Mouse (Mus musculus) kidney, adult 8-10 months (tissue): ENCODE results near the gene Stk38.
"Not testable (repeated sequence)": the region's sequence is repeated elsewhere in the genome, so short reads cannot be mapped to it uniquely, and the experiment has no call there.

Source experiments
- DNase-seq, 2 experiments: peaks; one replicate each; pipeline ENCODE4 v3.0.0; 2022

Gene Stk38

DNA sequence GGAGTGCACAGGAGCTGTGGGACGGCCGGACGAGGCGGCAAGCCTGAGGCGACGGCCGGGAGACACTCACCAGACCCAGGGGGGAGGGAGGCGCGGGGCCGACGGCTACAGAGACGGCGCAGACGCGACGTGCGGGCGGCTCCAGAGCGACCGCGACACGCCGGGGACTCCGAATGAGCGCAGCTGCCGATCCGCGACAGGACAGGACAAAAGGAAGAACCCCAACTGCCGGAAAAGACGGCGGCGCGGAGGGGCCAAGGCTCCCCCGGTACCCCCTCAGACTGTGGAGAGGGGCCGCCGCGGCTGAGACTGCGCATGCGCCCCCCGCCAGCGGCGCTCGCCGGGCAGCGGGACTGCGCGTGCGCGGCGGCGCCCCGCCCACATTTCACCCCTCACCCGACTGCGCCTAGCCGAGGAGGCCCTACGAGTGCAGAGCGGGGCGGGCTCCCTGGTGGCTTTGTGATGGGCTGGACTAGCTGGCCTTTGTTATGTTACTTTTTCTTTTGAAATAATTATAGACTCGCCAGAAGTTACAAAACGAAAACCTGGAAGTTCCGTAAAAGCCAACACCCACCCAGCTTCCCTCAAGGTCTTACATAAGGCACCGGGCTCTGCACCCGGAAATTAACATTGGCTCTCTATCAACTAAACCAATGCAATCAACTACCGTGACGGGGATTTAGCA lies at the start of gene Stk38:
TSS of gene Stk38 (minus strand) at position 355 of the 685 bp plus-strand sequence.
- peak; percentile 90 for DNase-seq

DNA sequence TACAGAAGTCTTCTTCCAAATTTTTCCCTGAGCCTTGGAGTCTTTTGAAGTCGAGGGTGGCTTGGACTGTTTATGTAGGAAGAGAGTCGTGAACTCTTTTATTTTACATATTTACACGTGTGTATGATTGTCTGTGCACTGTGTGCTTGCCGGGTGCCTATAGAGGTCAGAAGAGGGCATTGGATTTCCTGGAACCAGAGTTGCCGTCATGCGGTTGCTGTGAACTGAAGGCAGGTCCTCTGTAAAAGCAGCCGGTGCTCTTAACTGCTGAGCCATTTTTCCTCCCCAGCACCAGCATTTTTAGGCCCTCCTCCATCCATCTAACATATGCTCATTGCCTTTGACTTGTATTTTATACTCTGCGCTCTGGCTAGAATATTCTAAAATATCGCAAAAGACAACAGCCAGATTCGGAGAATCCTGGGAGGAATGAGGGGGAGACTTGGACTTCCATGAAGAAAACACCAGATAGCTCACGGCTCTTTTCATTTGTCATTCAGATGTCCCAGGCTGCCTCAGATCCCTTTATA lies 49.6 kb upstream of the Stk38 start:
- no peak for DNase-seq

DNA sequence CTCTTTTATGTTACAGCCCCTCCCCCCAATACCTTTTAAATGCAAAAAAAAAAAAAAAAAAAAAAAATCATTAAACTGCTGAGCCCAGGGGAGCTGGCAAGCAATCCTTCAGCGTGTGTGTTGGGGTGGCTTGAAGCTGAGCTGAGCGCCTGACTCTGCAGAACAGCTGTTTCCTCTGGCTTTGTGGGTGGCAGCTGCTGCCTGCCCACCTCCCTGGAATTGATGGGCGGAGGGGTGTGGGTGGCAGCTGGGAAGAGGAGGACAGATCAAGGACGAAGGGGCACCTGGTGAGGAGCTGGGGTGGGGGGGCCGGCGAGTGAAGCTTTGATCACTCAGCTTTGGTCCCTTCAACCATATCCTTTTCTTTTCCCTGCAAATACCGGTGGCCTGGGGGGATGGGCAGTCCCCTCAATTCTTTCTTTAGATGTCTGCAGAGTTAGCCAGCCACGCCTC lies 48.9 kb upstream of the Stk38 start:
- no peak for DNase-seq

- no peak for DNase-seq
Observed at GRCm38 (mm10) chr17:29056207-29056606, 48.4 kb upstream of the Stk38 start.

DNA sequence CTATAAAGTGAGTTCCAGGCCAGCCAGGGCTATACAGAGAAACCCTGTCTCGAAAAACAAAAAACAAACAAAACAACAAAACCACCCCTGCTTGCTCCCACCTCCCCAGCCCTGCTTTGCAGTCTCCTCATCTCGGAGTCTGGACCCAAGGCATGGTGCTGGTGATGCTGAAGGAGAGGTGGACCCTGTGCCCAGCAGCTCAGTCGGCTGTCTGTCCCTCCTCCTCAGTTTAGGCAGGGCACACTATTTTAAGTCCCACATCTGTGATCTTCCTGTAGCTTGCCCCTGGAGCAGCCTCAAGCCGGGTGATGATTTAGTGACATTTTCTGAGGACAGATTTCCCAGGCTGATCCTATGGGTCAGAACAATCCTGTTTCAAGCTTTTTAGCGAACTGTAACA lies 47.8 kb upstream of the Stk38 start:
- DNase-seq = no peak

GRCm38 (mm10) chr17:29054429-29054828 lies 46.6 kb upstream of the Stk38 start:
- no peak for DNase-seq

GRCm38 (mm10) chr17:29053841-29054240 lies 46.0 kb upstream of the Stk38 start:
- DNase-seq = peak; percentile 47 to 60

DNA sequence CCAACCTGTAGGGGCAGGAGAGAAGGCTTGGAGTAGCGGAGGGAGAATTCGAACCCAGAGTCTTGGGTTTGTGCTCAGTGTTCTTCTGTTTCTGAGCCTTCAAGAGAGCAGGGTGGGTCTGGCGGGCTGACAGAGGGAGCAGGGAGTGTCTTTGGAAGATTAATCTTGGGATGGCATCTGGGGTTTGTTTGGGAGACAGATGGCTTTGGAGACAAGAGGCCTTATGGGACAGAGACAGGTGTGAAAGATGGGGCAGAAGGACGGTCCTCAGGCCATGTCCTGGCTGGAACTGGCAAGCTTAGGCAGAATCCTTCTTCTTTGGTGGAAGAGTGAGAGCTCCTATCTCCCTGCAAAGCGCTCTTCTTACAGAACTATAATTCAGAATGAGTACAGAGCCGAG lies 45.3 kb upstream of the Stk38 start:
- no peak for DNase-seq

GRCm38 (mm10) chr17:29050791-29051190 lies 43.0 kb upstream of the Stk38 start:
- DNase-seq = no peak

- no peak for DNase-seq
Observed at GRCm38 (mm10) chr17:29049923-29050322, 42.1 kb upstream of the Stk38 start.

DNA sequence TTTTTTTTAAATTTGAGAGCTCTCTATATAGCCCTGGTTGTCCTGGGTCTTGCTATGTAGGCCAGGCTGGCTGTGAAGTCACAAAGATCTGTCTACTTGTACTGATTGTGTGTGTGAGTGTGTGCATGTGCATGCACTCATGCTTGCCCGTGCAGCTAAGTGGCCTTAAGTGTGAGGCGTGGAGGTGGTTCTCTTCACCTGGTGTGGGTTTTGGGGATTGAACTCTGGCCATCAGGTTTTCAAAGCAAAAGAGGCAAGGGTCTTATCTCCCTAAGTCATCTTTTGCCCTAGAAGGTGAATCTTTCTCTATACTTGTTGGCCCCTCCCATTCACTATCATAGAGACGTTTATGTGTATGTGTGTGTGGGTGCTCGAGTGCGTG lies 41.7 kb upstream of the Stk38 start:
- no peak for DNase-seq

DNA sequence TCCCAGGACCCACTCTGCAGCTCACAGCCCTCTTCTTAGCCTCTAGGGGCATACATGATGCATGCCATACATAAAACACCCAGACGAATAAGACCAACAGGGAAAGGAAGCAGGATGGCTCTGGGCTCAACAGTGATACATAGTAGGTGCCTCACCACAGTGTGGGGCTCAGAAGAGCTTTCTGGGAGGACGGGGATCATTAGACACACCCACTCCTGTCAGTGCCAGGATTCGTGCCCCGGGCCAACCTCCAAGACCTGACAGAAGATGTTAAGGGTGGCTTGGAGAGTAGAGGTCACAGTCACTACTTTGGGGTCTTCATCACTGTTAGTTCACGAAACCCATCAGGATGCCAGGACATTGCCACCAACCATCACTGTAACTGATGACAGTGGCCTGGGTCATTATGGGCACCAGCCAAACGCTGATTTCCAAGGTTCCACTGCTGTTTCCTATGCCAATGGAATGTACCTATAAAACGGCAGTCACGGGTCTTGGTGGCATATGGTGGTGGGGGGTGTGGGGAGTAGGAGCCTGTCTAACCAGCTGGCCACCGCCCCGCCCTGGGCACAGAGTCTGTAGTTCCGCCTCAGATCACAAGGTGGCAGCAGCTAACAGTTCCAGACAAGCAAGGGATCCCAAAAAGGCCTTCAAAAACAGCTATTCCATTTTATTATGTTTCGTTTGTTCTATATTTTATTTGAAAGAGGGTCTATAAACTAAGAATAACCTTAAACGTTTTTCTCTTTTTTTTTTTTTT lies 41.1 kb upstream of the Stk38 start:
- peak; percentile 64 to 86 for DNase-seq

GRCm38 (mm10) chr17:29047697-29048514 lies 40.1 kb upstream of the Stk38 start:
- no peak for DNase-seq

DNA sequence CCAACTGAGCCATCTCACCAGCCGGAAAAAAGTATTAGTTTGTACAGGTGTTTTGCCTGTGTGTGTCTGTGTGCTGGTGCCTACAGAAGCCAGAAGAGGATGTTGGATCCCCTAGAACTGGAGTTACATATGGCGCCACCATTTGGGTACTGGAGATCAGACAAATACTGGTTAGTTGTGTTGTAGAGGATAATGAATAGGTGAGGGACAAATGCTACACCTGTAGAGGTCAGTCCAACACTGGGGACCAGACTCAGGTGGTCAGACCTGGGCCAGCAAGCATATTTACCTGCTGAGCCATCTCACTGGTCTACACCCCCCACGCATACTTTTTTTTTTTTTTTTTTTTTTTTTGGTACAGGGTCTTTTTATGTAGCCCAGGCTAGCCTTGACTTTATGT lies 39.1 kb upstream of the Stk38 start:
- no peak for DNase-seq

DNA sequence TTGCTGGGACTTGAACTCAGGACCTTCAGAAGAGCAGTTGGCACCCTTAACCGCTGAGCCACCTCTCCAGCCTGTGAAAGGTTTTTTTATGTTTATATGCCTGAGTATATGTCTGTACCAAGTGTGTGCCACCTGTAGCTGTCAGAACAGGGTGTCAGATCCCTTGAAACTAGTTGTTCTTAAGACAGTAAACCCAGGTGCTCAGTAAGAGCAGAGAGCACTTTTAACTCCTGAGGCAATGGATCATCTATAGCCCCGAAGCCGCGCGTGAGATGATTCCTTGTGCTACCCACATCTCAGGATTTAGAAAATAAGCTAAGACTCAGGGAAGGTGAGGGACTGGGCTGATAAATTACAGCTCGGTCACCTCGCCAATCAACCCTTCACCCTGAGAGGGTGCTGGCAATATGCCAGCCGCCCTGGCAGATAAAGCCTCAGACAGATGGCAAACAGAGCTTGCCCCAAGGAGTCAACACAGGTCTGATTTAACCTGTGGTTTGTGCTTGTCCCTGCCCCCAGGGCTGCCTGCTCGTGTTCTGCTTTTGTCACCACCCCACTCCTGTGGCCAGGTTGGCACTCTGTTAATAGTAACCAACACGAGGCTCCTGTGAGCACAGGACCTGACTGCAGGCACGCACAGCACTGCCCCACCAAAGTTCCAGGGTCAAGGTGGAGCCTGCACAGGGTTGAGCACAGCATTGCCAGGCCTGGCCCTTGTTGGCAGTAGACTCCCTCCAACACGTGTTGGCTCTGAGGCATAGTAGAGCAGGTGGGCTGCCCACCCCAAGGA lies 38.1 kb upstream of the Stk38 start:
- peak; percentile 81 to 86 for DNase-seq

DNA sequence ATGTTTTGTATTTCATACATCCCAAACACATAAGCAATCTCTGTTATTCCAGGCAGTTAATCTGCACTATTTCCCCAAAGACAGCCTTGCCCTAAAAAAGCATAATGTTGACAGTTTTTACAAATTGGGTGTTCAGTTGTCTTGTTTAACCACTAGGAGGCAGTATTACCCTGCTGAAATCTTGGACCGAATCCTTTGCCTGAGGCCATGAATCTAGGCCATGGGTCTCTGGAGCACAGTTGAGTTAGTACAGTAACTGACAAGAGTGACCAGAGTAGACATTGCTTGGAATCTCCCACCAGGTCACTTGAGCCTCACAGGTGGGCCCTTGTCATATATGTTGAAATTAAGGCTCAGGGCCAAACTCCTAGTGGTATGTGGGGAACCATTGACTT lies 37.1 kb upstream of the Stk38 start:
- no peak for DNase-seq

DNA sequence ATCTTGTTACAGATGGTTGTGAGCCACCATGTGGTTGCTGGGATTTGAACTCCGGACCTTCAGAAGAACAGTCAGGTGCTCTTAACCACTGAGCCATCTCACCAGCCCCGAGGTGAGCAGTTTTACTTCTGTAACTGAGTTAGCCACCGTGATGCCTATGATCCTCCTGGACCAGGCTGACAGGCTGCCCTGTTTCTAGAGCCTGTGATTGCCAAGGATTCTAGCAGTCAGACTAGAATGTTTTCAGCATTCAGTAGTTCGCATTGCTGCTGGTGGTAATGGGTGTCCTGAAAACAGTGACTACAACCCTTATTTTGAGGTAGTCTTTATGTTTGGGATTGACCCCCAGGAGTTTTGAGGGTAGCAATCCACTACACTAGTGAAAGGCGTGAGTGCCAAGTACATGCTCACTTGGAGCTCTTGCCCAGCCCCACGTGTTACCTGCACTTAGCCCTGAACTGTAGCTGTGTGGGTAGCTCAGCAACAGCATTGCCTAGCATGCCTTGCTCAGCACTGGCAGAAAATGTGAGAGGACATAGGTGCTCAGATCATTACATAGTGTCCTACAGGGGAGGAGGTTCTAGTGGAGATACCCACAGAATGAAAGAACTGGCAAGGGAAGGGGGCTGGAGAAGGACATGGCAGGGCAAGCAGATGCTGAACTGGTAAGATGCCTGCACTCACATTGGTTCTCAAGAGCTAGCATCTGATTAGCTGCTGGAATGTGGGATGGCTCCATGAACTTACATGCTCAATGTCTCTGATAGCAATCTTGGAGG lies 36.5 kb upstream of the Stk38 start:
- no peak for DNase-seq

DNA sequence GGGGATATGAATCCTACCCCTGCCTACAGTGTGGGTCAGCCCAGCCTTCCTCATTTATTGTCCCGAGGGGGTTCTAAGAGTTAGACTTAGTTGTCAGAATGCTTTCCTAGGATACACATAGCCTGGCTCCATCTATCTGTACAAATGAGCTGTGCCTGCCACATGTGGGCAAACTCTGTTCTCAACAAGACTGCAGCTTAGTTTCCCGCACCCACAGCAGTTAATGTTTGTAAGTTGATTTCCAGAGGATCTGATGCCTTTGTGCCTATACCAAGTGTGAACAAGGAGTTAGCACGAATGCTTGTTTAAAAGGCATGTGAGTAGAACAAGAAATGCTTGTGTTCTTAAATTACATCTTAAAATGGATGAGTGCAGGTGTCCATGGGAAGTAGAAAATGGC lies 35.8 kb upstream of the Stk38 start:
- no peak for DNase-seq

DNA sequence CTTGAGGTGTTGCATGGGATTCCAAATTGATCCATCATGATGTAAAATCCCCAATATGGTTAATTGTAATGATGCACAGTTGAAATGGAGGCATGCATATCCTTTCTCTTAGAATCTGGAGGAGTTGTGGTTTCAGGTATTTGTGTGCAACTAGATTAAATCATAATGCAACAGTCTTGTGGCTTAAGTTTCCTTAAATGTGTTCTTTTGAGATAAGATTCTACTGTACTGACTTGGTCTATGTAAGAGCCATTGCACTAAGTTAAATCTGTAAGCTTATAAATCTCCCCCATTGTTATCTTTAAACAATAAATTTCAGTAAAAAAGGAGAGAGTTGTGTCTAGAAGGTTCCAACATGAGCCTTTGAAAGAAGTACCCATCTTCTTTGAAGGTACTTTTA lies 34.8 kb upstream of the Stk38 start:
- DNase-seq = no peak

DNA sequence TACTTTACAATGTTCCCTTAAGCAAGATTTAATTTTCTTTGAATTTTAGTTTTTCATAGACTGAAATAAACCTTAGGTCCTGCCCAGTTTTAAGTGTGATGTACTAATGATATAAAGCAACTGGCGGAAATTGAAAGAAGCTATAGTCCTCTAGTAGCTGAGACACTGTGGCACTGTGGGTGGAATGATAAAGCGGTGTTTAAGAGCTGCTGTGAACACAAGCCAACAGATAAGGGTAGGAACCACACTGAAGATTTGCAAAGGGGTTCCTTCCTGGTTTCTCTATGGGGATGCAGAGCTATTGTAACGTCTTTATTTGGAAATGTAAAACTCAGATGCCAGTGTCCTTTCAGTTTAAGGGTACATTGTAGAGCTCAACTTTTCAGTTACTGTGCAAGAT lies 33.8 kb upstream of the Stk38 start:
- DNase-seq = not testable (repeated sequence)

- DNase-seq = peak in 1 of 2 experiments; percentile 41
Observed at GRCm38 (mm10) chr17:29039351-29039750, 31.6 kb upstream of the Stk38 start.

DNA sequence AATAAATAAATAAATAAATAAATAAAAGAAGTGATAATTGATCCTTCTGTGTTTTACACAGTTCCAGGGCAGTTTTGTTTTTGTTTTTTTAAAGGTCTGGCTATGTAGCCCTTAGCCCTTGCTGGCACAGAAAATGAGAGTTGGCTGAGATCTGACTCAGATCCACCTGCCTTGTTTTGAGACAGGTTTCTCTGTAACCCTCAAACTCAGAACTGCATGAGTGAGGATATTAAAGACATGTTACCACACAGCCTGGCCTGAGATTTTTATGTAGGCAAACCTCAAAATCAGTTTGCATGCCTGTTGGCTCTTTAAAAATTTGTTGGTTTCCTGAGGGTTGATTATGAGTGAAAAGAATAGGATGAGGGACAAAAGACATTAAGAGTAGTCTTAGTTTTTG lies 27.7 kb upstream of the Stk38 start:
- DNase-seq = no peak
